Mouse (Mus musculus): ENCODE measurements around the gene 4632433K11Rik.
A peak's percentile ranks its signal among the peaks of the same experiment; 100 is the strongest.
"Not testable (repeated sequence)": the region's sequence is repeated elsewhere in the genome, so short reads cannot be mapped to it uniquely, and the experiment has no call there.

Gene 4632433K11Rik

GRCm38 (mm10) chr7:5057381-5057780, 23.5 kb downstream of the 4632433K11Rik start:
- DNase-seq = no peak

- DNase-seq = no peak
These were observed 23.9 kb downstream of the 4632433K11Rik start for GRCm38 (mm10) chr7:5057804-5058203.

- DNase-seq = no peak
These were observed 24.7 kb downstream of the 4632433K11Rik start for GRCm38 (mm10) chr7:5058631-5059030.

- DNase-seq = no peak
These were observed 25.5 kb downstream of the 4632433K11Rik start for GRCm38 (mm10) chr7:5059421-5059820.

- DNase-seq = peak; percentile 92
These were observed 26.4 kb downstream of the 4632433K11Rik start for GRCm38 (mm10) chr7:5060239-5060731.

- DNase-seq = peak; percentile 99
These were observed 27.2 kb downstream of the 4632433K11Rik start for GRCm38 (mm10) chr7:5060944-5061773.

- DNase-seq = peak; percentile 95
These were observed 27.9 kb downstream of the 4632433K11Rik start, which contains the start of gene U2af2 for GRCm38 (mm10) chr7:5061774-5062359. Gene U2af2, plus strand, starts transcription at chr7:5062143.

GRCm38 (mm10) chr7:5062360-5063001, 28.6 kb downstream of the 4632433K11Rik start:
- peak; percentile 92 for DNase-seq

- DNase-seq = no peak
These were observed 31.0 kb downstream of the 4632433K11Rik start for GRCm38 (mm10) chr7:5064886-5065285.

- DNase-seq = no peak
These were observed 39.7 kb downstream of the 4632433K11Rik start for GRCm38 (mm10) chr7:5073586-5073985.

- no peak for DNase-seq
These were observed 41.1 kb downstream of the 4632433K11Rik start for GRCm38 (mm10) chr7:5074984-5075383.

- no peak for DNase-seq
These were observed 43.0 kb downstream of the 4632433K11Rik start for GRCm38 (mm10) chr7:5076931-5077330.

- not testable (repeated sequence) for DNase-seq
These were observed 45.6 kb downstream of the 4632433K11Rik start for GRCm38 (mm10) chr7:5079365-5080009.

GRCm38 (mm10) chr7:5080010-5080751, 46.3 kb downstream of the 4632433K11Rik start, which contains the start of gene Epn1:
Gene Epn1, plus strand, starts transcription at chr7:5080235.
- peak; percentile 99 for DNase-seq

GRCm38 (mm10) chr7:5080815-5081214, 46.9 kb downstream of the 4632433K11Rik start:
- DNase-seq = peak; percentile 18

GRCm38 (mm10) chr7:5081241-5081640, 47.3 kb downstream of the 4632433K11Rik start:
- DNase-seq = no peak

GRCm38 (mm10) chr7:5081939-5082338, 48.0 kb downstream of the 4632433K11Rik start:
- no peak for DNase-seq

- DNase-seq = no peak
These were observed 49.6 kb downstream of the 4632433K11Rik start for GRCm38 (mm10) chr7:5083325-5084105.
